Mouse (Mus musculus) CH12F3 (cell line): ENCODE data around the gene Paqr6.

ENCODE experiments used
- in situ Hi-C: fragments of 300-500 bp; cut with MboI; formaldehyde crosslinking; loops from 2 replicates; pipeline ENCODE4 v1.14.3; 2020; ENCODE audit warnings: low sequenced_read_pairs

Paqr6 gene

GRCm38 (mm10) chr3:88409741-88410644 is 45.6 kb downstream of the Paqr6 start, which contains the start of gene Pmf1:
TSS of gene Pmf1 (minus strand) at chr3:88410331.
- in situ Hi-C loops, result loop anchor here (5.0 kb wide), 1 partner anchor 62 kb away; no protein-coding TSS in a partner anchor

GRCm38 (mm10) chr3:88410645-88411031 is 46.3 kb downstream of the Paqr6 start:
- in situ Hi-C loops, result no loop called here

DNA sequence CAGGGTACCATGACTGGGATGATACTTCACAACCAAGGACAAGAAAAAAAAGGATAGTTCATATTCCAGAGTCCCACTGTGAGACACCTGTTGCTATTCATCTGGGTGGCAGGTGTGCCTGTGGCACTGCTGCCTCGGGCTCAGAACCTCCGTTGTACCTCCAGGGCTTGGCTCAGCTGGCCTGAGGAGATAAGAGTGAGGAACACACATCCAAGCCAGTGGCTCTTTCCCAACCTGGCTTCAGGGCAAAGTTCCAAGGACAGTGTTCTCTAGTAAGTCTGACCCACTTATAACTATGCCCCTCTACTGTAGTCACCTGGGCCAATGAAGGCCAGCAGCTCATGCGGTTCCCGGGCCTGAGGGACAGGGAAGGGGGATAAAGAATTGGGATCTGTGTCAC is 47.3 kb downstream of the Paqr6 start:
- in situ Hi-C loops, result no loop called here

DNA sequence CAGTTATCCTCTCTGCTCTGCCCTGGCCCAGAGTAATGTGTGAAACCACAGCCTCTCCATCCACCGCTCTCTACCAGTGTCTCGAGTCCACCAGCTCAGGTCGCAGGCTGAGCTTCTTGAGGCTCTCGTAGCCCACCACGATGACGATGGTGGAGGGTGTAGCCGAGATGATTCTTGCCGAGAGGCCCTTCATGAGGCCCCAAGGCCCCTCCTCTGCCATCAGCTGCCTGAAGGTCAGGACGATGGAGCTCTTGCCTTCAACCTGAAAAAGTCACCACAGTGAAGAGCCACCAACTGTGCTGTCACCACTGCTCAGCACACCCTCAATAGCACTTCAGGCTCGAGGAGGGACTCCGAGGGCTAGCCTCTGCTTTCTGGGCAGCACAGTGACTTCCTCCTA is 48.3 kb downstream of the Paqr6 start:
- in situ Hi-C loops, result no loop called here

DNA sequence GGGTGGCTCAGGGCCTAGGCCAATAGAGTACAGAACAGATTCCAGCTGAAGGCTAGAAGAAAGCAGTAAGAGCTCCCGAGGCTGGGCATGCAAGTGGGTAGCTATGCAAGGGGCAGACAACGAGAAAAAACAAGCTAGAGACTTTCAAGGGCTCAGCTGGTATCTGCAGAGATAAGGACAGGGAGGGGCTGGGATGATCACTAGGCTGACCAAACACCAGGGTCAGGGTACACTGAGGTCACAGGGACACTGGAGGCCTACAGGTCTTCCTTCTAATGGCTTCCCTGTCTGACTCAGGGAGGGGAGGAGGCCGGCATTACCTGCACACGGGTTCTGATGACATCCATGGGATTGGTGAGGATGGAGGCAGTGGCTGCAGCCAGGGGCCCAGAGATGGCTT is 51.3 kb downstream of the Paqr6 start:
- in situ Hi-C loops, result no loop called here

GRCm38 (mm10) chr3:88418016-88418415 is 53.6 kb downstream of the Paqr6 start:
- in situ Hi-C loops, result no loop called here
